7 mouse cellular contexts compared by ENCODE assay signal in the genomic region with DNA sequence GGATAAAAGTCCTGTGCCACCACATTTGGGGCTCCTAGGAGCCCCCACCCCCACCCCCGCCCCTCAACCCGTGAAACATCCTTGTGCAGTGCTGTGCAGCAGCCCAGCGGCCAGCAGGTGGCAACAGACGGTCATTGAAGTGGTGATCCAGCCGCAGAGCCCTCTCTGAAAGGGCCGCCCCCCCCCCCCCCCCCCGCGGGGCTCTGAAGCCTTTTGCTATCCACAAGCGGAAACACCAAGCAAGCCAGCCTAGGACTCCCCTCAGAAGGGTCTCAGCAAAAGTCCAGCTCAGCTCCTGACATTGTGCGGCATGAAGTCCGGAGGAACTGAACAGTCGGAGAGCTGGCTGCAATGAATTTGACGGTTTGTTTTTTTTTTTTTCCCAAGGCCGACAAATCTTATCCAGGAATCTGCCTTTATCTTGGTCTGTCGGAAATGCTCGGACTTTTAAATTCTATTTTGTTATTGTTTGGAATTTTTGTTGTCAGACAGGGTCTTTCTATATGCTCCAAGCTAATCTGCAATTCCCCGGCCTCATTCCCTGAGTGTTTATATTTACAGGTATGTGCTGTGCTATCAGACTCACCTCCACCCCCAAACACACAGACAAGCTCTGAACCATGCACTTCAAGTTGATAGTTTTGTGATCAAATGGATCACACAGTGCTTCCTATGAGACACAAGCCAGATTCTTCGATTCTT. TPM values are rescaled to one million over a fixed set of nuclear protein-coding genes. Genes with fewer than 3 reads are reported as not detected.
A peak's percentile ranks its signal among the peaks of the same experiment; 100 is the strongest.
DNase-seq lines count a peak whose midpoint lies in the region; ATAC-seq lines count a peak whose summit lies in the region.

No protein-coding gene starts in this region.

- H3K9me3 ChIP-seq in hindbrain, embryonic 12.5 days (replicated peaks), result no peaks in the 10 kb centered on the region

- peak overlapping the region; percentile 63 for H3K4me2 ChIP-seq in hindbrain, embryonic 12.5 days (replicated peaks)

- H3K4me3 ChIP-seq in hindbrain, embryonic 12.5 days, result peak overlapping the region; percentile 35

- peak; percentile 69 for DNase-seq in R1 (ENCODE audit: low read depth, low spot score)
- DNase-seq in cerebellum, adult 8-10 months, result peak; percentile 39
- peak; percentile 88 for DNase-seq in left cerebral cortex, postnatal 14 days (ENCODE audit: low spot score in 2 of 2)
- DNase-seq in right cerebral cortex, postnatal 14 days, result peak; percentile 85

- intact Hi-C loops in left cerebral cortex, postnatal 14 days (cut with DNase I), result loop anchor here (2.0 to 5.0 kb wide), 2 partner anchors 74 to 158 kb away; no protein-coding TSS in a partner anchor

- peaks cover 4% of the 10 kb centered on the region for H3K27me3 ChIP-seq in hindbrain, embryonic 12.5 days

- H3K27ac ChIP-seq in hindbrain, embryonic 12.5 days, result no peak overlapping the region

- 3% methylated on average over 18 of the region's 18 CpGs for WGBS in hindbrain, embryonic 12.5 days

- H3K4me1 ChIP-seq in hindbrain, embryonic 12.5 days, result peaks cover 12% of the 10 kb centered on the region

- H3K36me3 ChIP-seq in hindbrain, embryonic 12.5 days, result no peaks in the 10 kb centered on the region

- peak; percentile 51 for ATAC-seq in frontal cortex, adult (ENCODE audit: low TSS enrichment)
- ATAC-seq in hindbrain, embryonic 12.5 days (ENCODE audit: low FRiP score), result peak; percentile 76
- peak; percentile 95 for ATAC-seq in megakaryocyte progenitor cell, adult 5-6 weeks (replicated peaks; ENCODE audit: poor library complexity)

- H3K9ac ChIP-seq in hindbrain, embryonic 12.5 days, result peak overlapping the region; percentile 49

RNA-seq across cellular contexts. Expression of a gene that starts 4.7 kb away (rescaled TPM):
- 0.74 and 2.3 TPM in 2 replicates for polyA plus RNA-seq in hindbrain, embryonic 12.5 days (2016; fragmentation: Nextera tagmentation; extraction: Ambion mirVana)
- total RNA-seq in left cerebral cortex, postnatal 14 days (2021), result under 1 TPM; 0.07 to 0.19 TPM
- total RNA-seq in megakaryocyte progenitor cell, adult 5-6 weeks (2015), result 0.02 TPM in 1 of 2 replicates, not detected in the other
- not detected in 2 replicates for total RNA-seq in megakaryocyte progenitor cell, adult 5-6 weeks (2017)

RNA-seq across cellular contexts. Expression of a gene that starts 55.3 kb away (rescaled TPM):
- 7.3 and 8.7 TPM in 2 replicates for polyA plus RNA-seq in hindbrain, embryonic 12.5 days (2016; fragmentation: Nextera tagmentation; extraction: Ambion mirVana)
- 1 to 10 TPM; 8.2 to 8.5 TPM for total RNA-seq in left cerebral cortex, postnatal 14 days (2021)
- total RNA-seq in megakaryocyte progenitor cell, adult 5-6 weeks (2015), result 33.6 and 39.1 TPM in 2 replicates
- 12.7 and 13.7 TPM in 2 replicates for total RNA-seq in megakaryocyte progenitor cell, adult 5-6 weeks (2017)
